Mouse (Mus musculus): ENCODE data around the gene Ccdc71.

- TF ChIP-seq CTCF (IDR thresholded peaks at IDR 0.05; ENCODE audit: extremely low read depth, insufficient read length, insufficient replicate concordance, low read depth, low read length) (no peak), POLR2A (IDR thresholded peaks at IDR 0.05; ENCODE audit: low read depth, low read length) (no peak)
Measured at GRCm38 (mm10) chr9:108499231-108499630, 38.9 kb downstream of the Ccdc71 start.

All from small intestine, adult 2 months (tissue).